In the genomic region with DNA sequence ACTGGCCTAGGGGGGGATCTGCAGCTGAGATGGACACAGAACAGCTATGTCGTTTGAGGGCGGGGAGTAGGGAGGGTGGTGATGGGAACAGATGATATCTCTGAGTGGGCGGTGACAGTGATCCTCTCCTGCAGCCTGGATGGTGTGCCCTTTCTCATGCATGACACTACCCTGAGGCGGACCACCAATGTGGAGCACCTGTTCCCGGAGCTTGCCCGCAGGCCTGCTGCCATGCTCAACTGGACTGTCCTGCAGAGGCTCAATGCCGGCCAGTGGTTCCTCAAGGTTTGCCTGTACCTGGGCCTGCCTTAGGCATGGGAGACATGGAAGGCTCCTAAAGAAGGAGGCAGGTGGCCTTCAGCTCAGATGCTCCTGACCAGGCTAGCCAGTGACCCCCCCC, we compare ENCODE assay signal across 21 mouse cellular contexts. TPM values are rescaled to one million over a fixed set of nuclear protein-coding genes. Genes with fewer than 3 reads are reported as not detected.
"Had no signal": no experiment of that assay in that cellular context is flagged by ENCODE, and none has a peak within 500 bp of the region (broad histone marks: within the 10 kb centered on the region; RNA-seq: fewer than 3 reads in every experiment).

No protein-coding gene starts in this region.

- H3K4me1 ChIP-seq: liver, embryonic 13.5 days had no signal

- H3K9ac ChIP-seq: liver, embryonic 13.5 days; midbrain, embryonic 12.5 days had no signal

- H3K9me3 ChIP-seq: liver, embryonic 13.5 days; midbrain, embryonic 12.5 days had no signal

- H3K36me3 ChIP-seq: liver, embryonic 13.5 days had no signal

- H3K4me3 ChIP-seq: left cerebral cortex, adult 2 months; liver, embryonic 13.5 days; midbrain, embryonic 12.5 days had no signal

- DNase-seq: kidney, adult 11 months; kidney, adult 8-10 months; kidney, postnatal 25 days; layer of hippocampus, postnatal 36 days; liver, embryonic 13.5 days; lung, adult 2 months; lung, postnatal 14 days; lung, postnatal 4 days; right cerebral cortex, adult 18-20 months; right cerebral cortex, postnatal 14 days; right cerebral cortex, postnatal 4 days; thymus, adult 2 months; thymus, postnatal 14 days; thymus, postnatal 4 days had no signal

- H3K27ac ChIP-seq: left cerebral cortex, adult 2 months; liver, embryonic 13.5 days; midbrain, embryonic 12.5 days; stomach, postnatal 0 days had no signal

- H3K4me2 ChIP-seq: liver, embryonic 13.5 days; midbrain, embryonic 12.5 days had no signal

- H3K27me3 ChIP-seq: midbrain, embryonic 12.5 days had no signal

- ATAC-seq: midbrain, embryonic 16.5 days had no signal

RNA-seq across cellular contexts. Expression of a gene that starts 12.9 kb away (rescaled TPM):
- total RNA-seq: liver, adult 2 months; monocyte, adult 5-6 weeks had no signal
- polyA plus RNA-seq: liver, embryonic 16.5 days had no signal
